Mouse (Mus musculus): ENCODE results near the gene Calr3. TPM values are rescaled to one million over a fixed set of nuclear protein-coding genes. Genes with fewer than 3 reads are reported as not detected.
A peak's percentile ranks its signal among the peaks of the same experiment; 100 is the strongest.

Calr3 gene
- polyA plus RNA-seq, 1 experiment from 2014 or later, result 3.2 TPM

DNA sequence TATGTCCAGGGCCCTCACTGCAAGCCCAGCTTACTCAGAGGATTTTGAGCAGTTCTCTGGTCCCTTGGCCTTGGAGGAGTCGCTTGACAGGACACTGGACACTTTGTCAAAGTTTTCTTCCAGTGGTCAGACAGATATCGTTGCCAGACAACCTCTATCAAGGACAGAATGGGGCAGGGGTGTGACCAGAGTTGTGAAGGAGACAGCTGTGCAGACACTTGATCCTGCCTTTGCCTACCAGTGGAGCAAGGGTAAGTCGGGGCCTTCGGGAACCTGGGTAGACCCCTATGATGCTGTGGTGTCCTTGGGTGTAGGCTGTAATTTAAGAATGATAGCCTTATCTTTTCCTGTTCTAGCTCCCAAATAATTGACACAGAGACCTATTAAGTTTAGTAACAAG, 11.6 kb upstream of the Calr3 start:
- H3K27ac ChIP-seq (ENCODE audit: low read length), result no peak overlapping the region
- H3K36me3 ChIP-seq (ENCODE audit: control insufficient read depth, insufficient read depth, low read length), result peaks cover 53% of the 10 kb centered on the region
- no peak overlapping the region for H3K9ac ChIP-seq (replicated peaks; ENCODE audit: low read depth, low read length)
- H3K27me3 ChIP-seq (ENCODE audit: control insufficient read depth, insufficient read depth, low read length), result no peaks in the 10 kb centered on the region
- 84% methylated on average over 4 of the region's 4 CpGs for WGBS
- no peaks in the 10 kb centered on the region for H3K4me1 ChIP-seq (ENCODE audit: control insufficient read depth, insufficient read depth, low read length)
- no peak overlapping the region for H3K4me3 ChIP-seq (ENCODE audit: low read depth, low read length)
- peaks cover 3% of the 10 kb centered on the region; the same call in 1 of the 2 replicates for H3K9me3 ChIP-seq (ENCODE audit: control insufficient read depth, low read depth, low read length)
- ATAC-seq (ENCODE audit: insufficient number of reproducible peaks, insufficient read depth, low FRiP score, low read depth), result no peak
- H3K4me2 ChIP-seq (replicated peaks; ENCODE audit: low read depth, low read length), result no peak overlapping the region

DNA sequence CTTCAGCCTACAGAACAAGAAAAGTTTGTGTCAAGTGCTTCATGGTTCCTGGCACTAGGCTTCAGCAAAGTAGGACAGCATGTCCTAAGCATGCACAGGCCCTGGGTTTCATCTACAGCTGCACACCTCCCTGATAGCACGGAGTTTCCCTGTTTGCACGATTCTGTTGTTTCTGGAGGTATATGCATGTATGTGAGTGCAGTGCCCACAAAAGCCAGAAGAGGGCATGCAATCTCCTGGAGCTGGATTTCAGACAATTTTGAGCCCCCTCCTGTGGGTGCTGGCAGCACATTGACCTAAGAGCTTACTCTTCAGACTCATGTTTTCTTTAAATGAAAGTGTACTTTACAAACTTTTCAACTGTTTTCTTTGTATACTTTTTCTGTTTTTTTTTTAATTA, 10.2 kb upstream of the Calr3 start:
- H3K9me3 ChIP-seq (ENCODE audit: control insufficient read depth, low read depth, low read length), result peaks cover 3% of the 10 kb centered on the region; the same call in 1 of the 2 replicates
- no peak overlapping the region for H3K4me3 ChIP-seq (ENCODE audit: low read depth, low read length)
- no peak overlapping the region for H3K9ac ChIP-seq (replicated peaks; ENCODE audit: low read depth, low read length)
- H3K27ac ChIP-seq (ENCODE audit: low read length), result no peak overlapping the region
- no peaks in the 10 kb centered on the region for H3K4me1 ChIP-seq (ENCODE audit: control insufficient read depth, insufficient read depth, low read length)
- ATAC-seq (ENCODE audit: insufficient number of reproducible peaks, insufficient read depth, low FRiP score, low read depth), result no peak
- no peak overlapping the region for H3K4me2 ChIP-seq (replicated peaks; ENCODE audit: low read depth, low read length)
- WGBS, result 95% methylated on average over 2 of the region's 2 CpGs
- peaks cover 54% of the 10 kb centered on the region for H3K36me3 ChIP-seq (ENCODE audit: control insufficient read depth, insufficient read depth, low read length)
- H3K27me3 ChIP-seq (ENCODE audit: control insufficient read depth, insufficient read depth, low read length), result no peaks in the 10 kb centered on the region

- Histone ChIP-seq H3K9ac (replicated peaks; ENCODE audit: low read depth, low read length) (no peak overlapping the region), H3K9me3 (ENCODE audit: control insufficient read depth, low read depth, low read length) (peaks cover 3% of the 10 kb centered on the region; the same call in 1 of the 2 replicates), H3K4me1 (ENCODE audit: control insufficient read depth, insufficient read depth, low read length) (no peaks in the 10 kb centered on the region), H3K27ac (ENCODE audit: low read length) (no peak overlapping the region), H3K27me3 (ENCODE audit: control insufficient read depth, insufficient read depth, low read length) (no peaks in the 10 kb centered on the region), H3K36me3 (ENCODE audit: control insufficient read depth, insufficient read depth, low read length) (peaks cover 49% of the 10 kb centered on the region), H3K4me3 (ENCODE audit: low read depth, low read length) (no peak overlapping the region), H3K4me2 (replicated peaks; ENCODE audit: low read depth, low read length) (no peak overlapping the region)
- 62% methylated on average over 8 of the region's 8 CpGs for WGBS
- ATAC-seq (ENCODE audit: insufficient number of reproducible peaks, insufficient read depth, low FRiP score, low read depth), result no peak
These were observed 7.8 kb upstream of the Calr3 start for GRCm38 (mm10) chr8:72451516-72451915.

DNA sequence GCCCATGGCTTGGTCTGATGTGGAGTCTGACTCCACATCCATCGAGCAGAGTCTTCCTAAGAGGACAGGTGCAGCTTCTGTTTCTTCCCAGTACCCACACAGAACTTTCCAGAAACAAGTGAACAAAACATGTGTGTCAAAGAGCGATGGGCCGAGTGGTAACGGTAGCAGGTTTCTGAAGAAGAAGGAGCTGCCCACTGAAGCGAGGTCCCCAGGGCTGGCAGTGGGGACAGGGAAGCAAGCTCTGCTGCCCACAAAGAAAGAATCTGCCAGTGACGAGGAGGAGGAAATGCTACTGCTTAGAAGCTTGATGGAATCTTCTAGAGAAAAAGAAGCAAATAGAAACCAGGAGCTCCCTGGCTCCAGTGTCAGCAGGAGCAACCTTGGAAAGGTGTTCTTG, 1.4 kb upstream of the Calr3 start:
- no peaks in the 10 kb centered on the region for H3K27me3 ChIP-seq (ENCODE audit: control insufficient read depth, insufficient read depth, low read length)
- no peak overlapping the region for H3K9ac ChIP-seq (replicated peaks; ENCODE audit: low read depth, low read length)
- peaks cover 12% of the 10 kb centered on the region for H3K36me3 ChIP-seq (ENCODE audit: control insufficient read depth, insufficient read depth, low read length)
- H3K27ac ChIP-seq (ENCODE audit: low read length), result no peak overlapping the region
- H3K4me1 ChIP-seq (ENCODE audit: control insufficient read depth, insufficient read depth, low read length), result peaks cover 6% of the 10 kb centered on the region; the same call in 1 of the 2 replicates
- no peak overlapping the region for H3K4me2 ChIP-seq (replicated peaks; ENCODE audit: low read depth, low read length)
- no peak for ATAC-seq (ENCODE audit: insufficient number of reproducible peaks, insufficient read depth, low FRiP score, low read depth)
- WGBS, result 95% methylated on average over 6 of the region's 6 CpGs
- no peak overlapping the region for H3K4me3 ChIP-seq (ENCODE audit: low read depth, low read length)
- H3K9me3 ChIP-seq (ENCODE audit: control insufficient read depth, low read depth, low read length), result no peaks in the 10 kb centered on the region

GRCm38 (mm10) chr8:72443994-72444350, 302 bp upstream of the Calr3 start:
- Histone ChIP-seq H3K4me3 (ENCODE audit: low read depth, low read length) (peak overlapping the region; percentile 42), H3K4me2 (replicated peaks; ENCODE audit: low read depth, low read length) (peak overlapping the region; percentile 63), H3K9me3 (ENCODE audit: control insufficient read depth, low read depth, low read length) (no peaks in the 10 kb centered on the region), H3K27me3 (ENCODE audit: control insufficient read depth, insufficient read depth, low read length) (no peaks in the 10 kb centered on the region), H3K4me1 (ENCODE audit: control insufficient read depth, insufficient read depth, low read length) (peaks cover 6% of the 10 kb centered on the region; the same call in 1 of the 2 replicates), H3K36me3 (ENCODE audit: control insufficient read depth, insufficient read depth, low read length) (0 out of 2 replicates have a peak, but pooled peaks cover 3% of the 10 kb centered on the region), H3K27ac (ENCODE audit: low read length) (no peak overlapping the region; the same call in 1 of the 2 replicates), H3K9ac (replicated peaks; ENCODE audit: low read depth, low read length) (peak overlapping the region; percentile 57; the same call in 1 of the 2 replicates)
- peak; percentile 67; the same call in 1 of the 2 replicates for ATAC-seq (ENCODE audit: insufficient number of reproducible peaks, insufficient read depth, low FRiP score, low read depth)
- WGBS, result 39% methylated on average over 6 of the region's 6 CpGs

DNA sequence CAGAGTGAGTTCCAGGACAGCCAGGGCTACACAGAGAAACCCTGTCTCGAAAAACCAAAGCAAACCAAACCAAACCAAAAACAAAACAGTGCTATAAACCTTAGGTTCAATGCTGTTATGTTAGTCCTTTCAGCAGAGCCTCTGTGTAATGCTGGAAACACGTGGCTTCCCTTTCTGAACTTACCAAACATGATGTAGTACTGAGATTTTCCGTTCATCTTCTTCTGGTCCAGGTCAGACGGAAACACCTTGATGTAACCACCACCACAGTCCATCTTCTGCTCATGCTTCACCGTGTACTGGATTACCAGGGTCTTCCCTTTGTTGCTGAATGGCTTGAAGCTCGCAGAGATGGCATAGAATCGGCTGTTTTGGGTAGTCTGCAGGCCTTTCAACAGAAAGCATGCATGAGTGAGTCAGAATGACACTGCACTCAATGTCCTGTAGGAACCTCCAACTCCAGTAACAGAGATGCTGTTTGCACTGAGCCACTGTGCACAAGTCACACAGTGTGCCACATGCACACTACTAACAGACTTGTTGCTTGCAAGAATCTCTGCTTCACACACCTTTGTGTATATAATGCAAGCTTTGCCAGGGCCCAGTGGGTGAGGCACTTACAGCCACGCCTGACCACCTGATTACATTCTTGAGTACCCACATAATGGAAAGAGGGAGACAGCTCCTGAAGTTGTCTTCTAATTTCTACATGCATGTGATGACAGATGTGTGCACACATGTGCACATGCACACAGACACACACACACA, 5.2 kb downstream of the Calr3 start:
- Histone ChIP-seq H3K9ac (replicated peaks; ENCODE audit: low read depth, low read length) (no peak overlapping the region), H3K4me1 (ENCODE audit: control insufficient read depth, insufficient read depth, low read length) (no peaks in the 10 kb centered on the region), H3K9me3 (ENCODE audit: control insufficient read depth, low read depth, low read length) (no peaks in the 10 kb centered on the region), H3K36me3 (ENCODE audit: control insufficient read depth, insufficient read depth, low read length) (no peaks in the 10 kb centered on the region), H3K27me3 (ENCODE audit: control insufficient read depth, insufficient read depth, low read length) (no peaks in the 10 kb centered on the region), H3K4me2 (replicated peaks; ENCODE audit: low read depth, low read length) (no peak overlapping the region), H3K4me3 (ENCODE audit: low read depth, low read length) (no peak overlapping the region), H3K27ac (ENCODE audit: low read length) (no peak overlapping the region)
- peak; percentile 72 for ATAC-seq (ENCODE audit: insufficient number of reproducible peaks, insufficient read depth, low FRiP score, low read depth)
- 74% methylated on average over 8 of the region's 8 CpGs for WGBS

DNA sequence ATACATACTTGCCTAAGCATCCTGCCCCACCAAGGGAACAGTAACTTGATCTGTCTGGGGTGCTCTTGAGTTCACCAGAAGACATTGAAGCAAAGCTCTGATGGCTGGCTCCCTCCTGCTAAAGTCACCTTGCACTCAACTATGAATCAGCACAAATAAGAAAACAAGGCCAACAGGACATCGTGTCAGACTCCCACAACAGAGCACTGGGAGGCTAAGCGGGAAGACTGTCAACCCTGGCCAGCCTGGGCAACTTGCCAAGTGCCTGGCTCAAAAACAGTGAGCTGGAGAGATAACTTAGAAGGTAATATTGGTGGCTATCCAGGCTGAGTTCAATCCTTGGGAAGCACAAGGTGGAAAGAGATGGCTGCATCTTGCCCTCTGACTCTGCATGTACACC, 8.7 kb downstream of the Calr3 start:
- Histone ChIP-seq H3K27me3 (ENCODE audit: control insufficient read depth, insufficient read depth, low read length) (no peaks in the 10 kb centered on the region), H3K4me3 (ENCODE audit: low read depth, low read length) (no peak overlapping the region), H3K27ac (ENCODE audit: low read length) (no peak overlapping the region), H3K4me2 (replicated peaks; ENCODE audit: low read depth, low read length) (no peak overlapping the region), H3K9ac (replicated peaks; ENCODE audit: low read depth, low read length) (no peak overlapping the region), H3K9me3 (ENCODE audit: control insufficient read depth, low read depth, low read length) (no peaks in the 10 kb centered on the region), H3K36me3 (ENCODE audit: control insufficient read depth, insufficient read depth, low read length) (no peaks in the 10 kb centered on the region), H3K4me1 (ENCODE audit: control insufficient read depth, insufficient read depth, low read length) (no peaks in the 10 kb centered on the region)
- WGBS, result 32% methylated on average over 2 of the region's 2 CpGs
- ATAC-seq (ENCODE audit: insufficient number of reproducible peaks, insufficient read depth, low FRiP score, low read depth), result no peak

DNA sequence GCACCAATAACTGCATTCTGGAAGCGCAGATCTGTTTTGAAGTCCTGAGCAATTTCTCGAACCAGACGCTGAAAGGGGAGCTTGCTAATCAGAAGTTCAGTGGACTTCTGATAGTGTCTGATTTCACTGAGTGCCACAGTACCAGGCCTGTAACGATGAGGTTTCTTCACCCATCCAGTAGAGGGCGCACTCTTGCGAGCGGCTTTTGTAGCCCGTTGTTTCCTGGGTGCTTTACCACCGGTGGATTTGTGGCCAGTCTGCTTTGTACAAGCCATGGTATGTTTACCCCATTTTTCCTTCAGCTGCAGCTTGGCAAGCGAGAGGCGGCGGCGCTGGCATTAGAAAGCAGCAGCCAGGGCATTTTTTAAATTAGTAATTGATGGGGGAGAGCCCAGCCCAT, 14.0 kb downstream of the Calr3 start:
- H3K4me2 ChIP-seq (replicated peaks; ENCODE audit: low read depth, low read length), result no peak overlapping the region
- no peak overlapping the region for H3K4me3 ChIP-seq (ENCODE audit: low read depth, low read length)
- no peak overlapping the region for H3K9ac ChIP-seq (replicated peaks; ENCODE audit: low read depth, low read length)
- H3K9me3 ChIP-seq (ENCODE audit: control insufficient read depth, low read depth, low read length), result no peaks in the 10 kb centered on the region
- no peaks in the 10 kb centered on the region for H3K27me3 ChIP-seq (ENCODE audit: control insufficient read depth, insufficient read depth, low read length)
- no peaks in the 10 kb centered on the region for H3K4me1 ChIP-seq (ENCODE audit: control insufficient read depth, insufficient read depth, low read length)
- 53% methylated on average over 13 of the region's 13 CpGs for WGBS
- no peak for ATAC-seq (ENCODE audit: insufficient number of reproducible peaks, insufficient read depth, low FRiP score, low read depth)
- H3K36me3 ChIP-seq (ENCODE audit: control insufficient read depth, insufficient read depth, low read length), result no peaks in the 10 kb centered on the region
- H3K27ac ChIP-seq (ENCODE audit: low read length), result no peak overlapping the region

GRCm38 (mm10) chr8:72422926-72423325, 20.7 kb downstream of the Calr3 start:
- Histone ChIP-seq H3K4me3 (ENCODE audit: low read depth, low read length) (no peak overlapping the region), H3K36me3 (ENCODE audit: control insufficient read depth, insufficient read depth, low read length) (no peaks in the 10 kb centered on the region)

More at GRCm38 (mm10) chr8:72422926-72423325, 20.7 kb downstream of the Calr3 start:
- ATAC-seq (ENCODE audit: insufficient number of reproducible peaks, insufficient read depth, low FRiP score, low read depth), result no peak
- Histone ChIP-seq H3K9me3 (ENCODE audit: control insufficient read depth, low read depth, low read length) (no peaks in the 10 kb centered on the region), H3K9ac (replicated peaks; ENCODE audit: low read depth, low read length) (no peak overlapping the region), H3K27ac (ENCODE audit: low read length) (no peak overlapping the region), H3K4me1 (ENCODE audit: control insufficient read depth, insufficient read depth, low read length) (peaks cover 20% of the 10 kb centered on the region), H3K27me3 (ENCODE audit: control insufficient read depth, insufficient read depth, low read length) (no peaks in the 10 kb centered on the region), H3K4me2 (replicated peaks; ENCODE audit: low read depth, low read length) (no peak overlapping the region)
- 59% methylated on average over 1 of the region's 1 CpGs for WGBS
